Mouse (Mus musculus) erythroblast, embryonic 14.5 days (primary cell): ENCODE measurements around the gene Orm2.

Source experiments
- GATA1 ChIP-seq: IDR thresholded peaks from 2 replicates; pipeline ENCODE4 v1.6.1; 2012; ENCODE audit warnings: low read length, inconsistent platforms, mixed read lengths
- TAL1 ChIP-seq: IDR thresholded peaks from 3 replicates; pipeline ENCODE4 v1.6.1; 2012; ENCODE audit warnings: low read length, inconsistent platforms, mixed read lengths

GRCm38 (mm10) chr4:63405051-63405450 is 42.8 kb downstream of the Orm2 start:
- TF ChIP-seq TAL1 (no peak), GATA1 (no peak)
